Comparison of ENCODE assay signal across 12 mouse cellular contexts in the genomic region with DNA sequence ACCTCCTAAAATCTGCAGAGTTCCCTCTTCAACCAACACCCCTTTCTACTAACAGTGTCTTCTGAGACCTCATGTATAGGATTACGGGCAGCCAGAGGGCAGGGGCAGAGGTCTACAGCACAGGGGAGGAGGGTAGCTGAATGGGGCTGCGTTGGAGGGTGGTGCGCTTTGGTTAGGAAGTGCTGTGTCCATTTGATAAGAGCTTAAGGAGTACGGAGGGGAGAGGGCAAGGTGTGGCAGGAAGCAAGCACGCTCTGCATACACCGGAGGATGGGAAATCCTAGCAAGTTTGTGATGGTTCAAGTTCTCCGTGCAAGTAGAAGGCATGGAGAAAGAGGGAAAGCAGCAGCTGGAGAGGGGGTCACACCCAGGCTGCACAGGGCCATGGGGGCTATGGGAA. TPM values are rescaled to one million over a fixed set of nuclear protein-coding genes. Genes with fewer than 3 reads are reported as not detected.
DNase-seq lines count a peak whose midpoint lies in the region; ATAC-seq and TF ChIP-seq lines count a peak whose summit lies in the region.
"Had no signal": no experiment of that assay in that cellular context is flagged by ENCODE, and none has a peak within 500 bp of the region (broad histone marks: within the 10 kb centered on the region; RNA-seq: fewer than 3 reads in every experiment).

No protein-coding gene starts in this region.

- H3K27me3 ChIP-seq in liver, postnatal 0 days (ENCODE audit: insufficient read depth, low read length): no peaks in the 10 kb centered on the region
- H3K27me3 ChIP-seq: hindbrain, embryonic 12.5 days had no signal

- no peaks in the 10 kb centered on the region for H3K36me3 ChIP-seq in liver, postnatal 0 days (replicated peaks; ENCODE audit: insufficient read depth, low read length)
- H3K36me3 ChIP-seq: embryonic facial prominence, embryonic 12.5 days; hindbrain, embryonic 12.5 days had no signal

- H3K4me2 ChIP-seq in liver, postnatal 0 days (ENCODE audit: low read depth, low read length): peak overlapping the region; percentile 40; the same call in 1 of the 2 replicates
- H3K4me2 ChIP-seq: embryonic facial prominence, embryonic 12.5 days; hindbrain, embryonic 12.5 days had no signal

- no peaks in the 10 kb centered on the region for H3K9me3 ChIP-seq in liver, postnatal 0 days (ENCODE audit: low read length)
- H3K9me3 ChIP-seq: embryonic facial prominence, embryonic 12.5 days; hindbrain, embryonic 12.5 days had no signal

- intact Hi-C loops in gastrocnemius, adult 2 months (cut with DNase I): no loop called here
- intact Hi-C loops in gastrocnemius, postnatal 36 days (cut with DNase I): loop anchor here (5.0 kb wide), 1 partner anchor 45 kb away; no protein-coding TSS in a partner anchor

- 22% methylated on average over 7 of the region's 7 CpGs for WGBS in liver, postnatal 0 days (ENCODE audit: insufficient replicate concordance)

- DNase-seq in gastrocnemius, adult 2 months: no peak
- DNase-seq in gastrocnemius, postnatal 36 days: no peak
- DNase-seq in layer of hippocampus, adult 2 months (ENCODE audit: low spot score in 2 of 2): no peak
- no peak for DNase-seq in layer of hippocampus, adult 9-10 months (ENCODE audit: low spot score)
- peak; percentile 28 for DNase-seq in liver, postnatal 0 days
- no peak for DNase-seq in adrenal gland, postnatal 14 days
- no peak for DNase-seq in embryo, embryonic 11 days
- DNase-seq: adrenal gland, postnatal 25 days had no signal

- H3K9ac ChIP-seq in liver, postnatal 0 days (replicated peaks): no peak overlapping the region
- H3K9ac ChIP-seq: embryonic facial prominence, embryonic 12.5 days; hindbrain, embryonic 12.5 days had no signal

- H3K4me3 ChIP-seq in gastrocnemius, adult 2 months: no peak overlapping the region
- H3K4me3 ChIP-seq in layer of hippocampus, adult 2 months: no peak overlapping the region
- H3K4me3 ChIP-seq in liver, postnatal 0 days (ENCODE audit: low read depth, low read length): no peak overlapping the region
- H3K4me3 ChIP-seq: embryonic facial prominence, embryonic 12.5 days; hindbrain, embryonic 12.5 days had no signal

- H3K4me1 ChIP-seq in liver, postnatal 0 days (ENCODE audit: insufficient read depth): peaks cover 28% of the 10 kb centered on the region

- peak; percentile 45; the same call in 1 of the 2 replicates for TF ChIP-seq EP300 in liver, postnatal 0 days (IDR thresholded peaks at IDR 0.05; ENCODE audit: low read depth)

- no peak for TF ChIP-seq CTCF in gastrocnemius, adult 2 months (IDR thresholded peaks at IDR 0.05)
- no peak for TF ChIP-seq CTCF in layer of hippocampus, adult 2 months (conservative IDR thresholded peaks at IDR 0.05)
- TF ChIP-seq CTCF in liver, postnatal 0 days (IDR thresholded peaks at IDR 0.05; ENCODE audit: low read depth): no peak

- peak overlapping the region; percentile 48 for H3K27ac ChIP-seq in gastrocnemius, adult 2 months
- H3K27ac ChIP-seq in layer of hippocampus, adult 2 months: peak overlapping the region; percentile 78
- H3K27ac ChIP-seq in liver, postnatal 0 days (ENCODE audit: low read depth): peak overlapping the region; percentile 67
- H3K27ac ChIP-seq: embryonic facial prominence, embryonic 12.5 days; hindbrain, embryonic 12.5 days had no signal

- 0 out of 2 replicates have a peak, but pooled peaks have one; percentile 16 for ATAC-seq in granulocyte monocyte progenitor cell, adult 5-6 weeks (replicated peaks; ENCODE audit: poor library complexity, severe bottlenecking)
- ATAC-seq in liver, postnatal 0 days: peak; percentile 66
- ATAC-seq: forebrain, embryonic 16.5 days had no signal

RNA-seq across cellular contexts. Expression of a gene that starts 50.0 kb away (rescaled TPM):
- 1 to 10 TPM; 4.4 to 6.3 TPM for total RNA-seq in gastrocnemius, adult 2 months (2021)
- 1 to 10 TPM; 4.9 to 6.1 TPM for total RNA-seq in gastrocnemius, postnatal 36 days (2021)
- total RNA-seq in layer of hippocampus, adult 2 months (2021): 10 to 100 TPM; 17.3 to 19.7 TPM
- total RNA-seq in granulocyte monocyte progenitor cell, adult 5-6 weeks (2014; fragmentation: Nextera tagmentation): 32.4 and 32.8 TPM in 2 replicates
- total RNA-seq in granulocyte monocyte progenitor cell, adult 5-6 weeks (2017): 3.2 and 6.9 TPM in 2 replicates
- 2.8 TPM in 2 replicates for polyA plus RNA-seq in liver, postnatal 0 days (2015; fragmentation: Nextera tagmentation; extraction: Ambion mirVana)
- 30.2 and 32.3 TPM in 2 replicates for total RNA-seq in adrenal gland, postnatal 14 days (2021)
